Mouse (Mus musculus): ENCODE measurements around the gene Kcnj15.

DNA sequence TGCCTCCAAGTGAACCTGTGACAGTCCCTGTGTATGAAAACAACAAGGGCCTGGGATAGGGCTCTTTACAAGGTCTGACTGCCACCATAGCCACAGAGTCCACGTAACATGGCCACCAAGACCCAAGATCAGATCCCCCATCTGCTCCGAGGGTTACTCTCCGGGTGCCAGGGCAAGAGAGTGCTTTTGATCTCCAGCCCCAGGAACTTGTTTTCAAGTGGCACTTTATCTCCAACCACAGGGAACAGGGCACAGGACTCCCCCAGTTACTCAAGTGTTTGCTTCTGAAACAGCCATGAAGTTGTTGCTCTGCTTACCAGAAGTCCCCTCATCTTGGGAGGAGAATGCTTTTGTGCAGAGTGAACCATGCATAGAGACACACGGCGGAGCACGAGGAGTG is 92.0 kb downstream of the Kcnj15 start:
- TF ChIP-seq CTCF (IDR thresholded peaks at IDR 0.05) (no peak), EP300 (IDR thresholded peaks at IDR 0.05) (no peak)

Measured in lung, postnatal 0 days (tissue).